Mouse (Mus musculus) layer of hippocampus, adult 2 months (tissue): Measurements from ENCODE around the gene Kcnip4. TPM values are rescaled to one million over a fixed set of nuclear protein-coding genes. Genes with fewer than 3 reads are reported as not detected.

Experiments used
- DNase-seq, 2 experiments: peaks; one replicate each; pipeline ENCODE4 v3.0.0; 2022; ENCODE audit warnings: low spot score in 2 of 2
- H3K27ac ChIP-seq: fragments of 200-600 bp; 2 replicates; pipeline ENCODE4 v1.8.1; 2022
- H3K4me3 ChIP-seq: fragments of 200-600 bp; 2 replicates; pipeline ENCODE4 v1.8.1; 2022; ENCODE audit warnings: mild to moderate bottlenecking
- CTCF ChIP-seq: fragments of 200-600 bp; conservative IDR thresholded peaks from 2 replicates; pipeline ENCODE4 v1.8.1; 2022; ENCODE audit warnings: antibody characterized with exemption, mild to moderate bottlenecking, moderate library complexity
- total RNA-seq, 2 experiments: library from RNA; stranded (reverse); gene quantifications; 2 replicates each; pipeline ENCODE4 v1.2.3; 2021

Kcnip4 gene
- total RNA-seq, 2 experiments from 2014 or later = 54.4 to 58.5 TPM

- Histone ChIP-seq H3K4me3 (no peak overlapping the region), H3K27ac (no peak overlapping the region)
- no peak for DNase-seq
- TF ChIP-seq CTCF = no peak
These were observed 255.9 kb downstream of the Kcnip4 start for GRCm38 (mm10) chr5:49268807-49269206.

GRCm38 (mm10) chr5:49259356-49259755, 265.4 kb downstream of the Kcnip4 start:
- Histone ChIP-seq H3K27ac (no peak overlapping the region), H3K4me3 (no peak overlapping the region)
- no peak for TF ChIP-seq CTCF
- no peak for DNase-seq

GRCm38 (mm10) chr5:49256850-49257249, 267.9 kb downstream of the Kcnip4 start:
- no peak overlapping the region for H3K4me3 ChIP-seq
- H3K27ac ChIP-seq = no peak overlapping the region
- TF ChIP-seq CTCF = no peak
- no peak for DNase-seq

GRCm38 (mm10) chr5:49255983-49256382, 268.7 kb downstream of the Kcnip4 start:
- DNase-seq = peak; percentile 15 to 19
- H3K27ac ChIP-seq = no peak overlapping the region
- H3K4me3 ChIP-seq = no peak overlapping the region
- no peak for TF ChIP-seq CTCF

- no peak overlapping the region for H3K4me3 ChIP-seq
- DNase-seq = no peak
- TF ChIP-seq CTCF = no peak
- no peak overlapping the region for H3K27ac ChIP-seq
These were observed 277.6 kb downstream of the Kcnip4 start for GRCm38 (mm10) chr5:49247081-49247480.

GRCm38 (mm10) chr5:49244414-49244813, 280.3 kb downstream of the Kcnip4 start:
- no peak overlapping the region for H3K4me3 ChIP-seq
- TF ChIP-seq CTCF = no peak
- DNase-seq = no peak
- H3K27ac ChIP-seq = no peak overlapping the region

GRCm38 (mm10) chr5:49241708-49242107, 283.0 kb downstream of the Kcnip4 start:
- no peak overlapping the region for H3K4me3 ChIP-seq
- H3K27ac ChIP-seq = no peak overlapping the region
- no peak for DNase-seq
- no peak for TF ChIP-seq CTCF

- DNase-seq = peak; percentile 11 to 52
- Histone ChIP-seq H3K27ac (0 out of 2 replicates have a peak overlapping the region, but pooled peaks have one; percentile 10), H3K4me3 (no peak overlapping the region)
- TF ChIP-seq CTCF = no peak
These were observed 323.4 kb downstream of the Kcnip4 start for GRCm38 (mm10) chr5:49201164-49201756.

GRCm38 (mm10) chr5:49188236-49188635, 336.5 kb downstream of the Kcnip4 start:
- no peak for TF ChIP-seq CTCF
- DNase-seq = no peak
- Histone ChIP-seq H3K4me3 (no peak overlapping the region), H3K27ac (no peak overlapping the region)

GRCm38 (mm10) chr5:49150116-49150811, 374.4 kb downstream of the Kcnip4 start:
- DNase-seq = no peak
- Histone ChIP-seq H3K4me3 (no peak overlapping the region), H3K27ac (0 out of 2 replicates have a peak overlapping the region, but pooled peaks have one; percentile 23)
- no peak for TF ChIP-seq CTCF

GRCm38 (mm10) chr5:49149684-49150083, 375.0 kb downstream of the Kcnip4 start:
- Histone ChIP-seq H3K27ac (no peak overlapping the region), H3K4me3 (no peak overlapping the region)
- no peak for TF ChIP-seq CTCF
- DNase-seq = no peak

GRCm38 (mm10) chr5:49095432-49095831, 429.3 kb downstream of the Kcnip4 start:
- no peak for DNase-seq
- Histone ChIP-seq H3K4me3 (no peak overlapping the region), H3K27ac (no peak overlapping the region)
- TF ChIP-seq CTCF = no peak

GRCm38 (mm10) chr5:49094945-49095344, 429.8 kb downstream of the Kcnip4 start:
- peak; percentile 17 to 23 for DNase-seq
- peak; percentile 78 for TF ChIP-seq CTCF
- Histone ChIP-seq H3K27ac (no peak overlapping the region), H3K4me3 (no peak overlapping the region)

- H3K27ac ChIP-seq = no peak overlapping the region
- no peak overlapping the region for H3K4me3 ChIP-seq
- no peak for DNase-seq
- TF ChIP-seq CTCF = no peak
These were observed 430.4 kb downstream of the Kcnip4 start for GRCm38 (mm10) chr5:49094306-49094705.
